ENCODE assay signal across 8 mouse cellular contexts in genomic region chr2:164794293-164794692, GRCm38 (mm10). TPM values are rescaled to one million over a fixed set of nuclear protein-coding genes. Genes with fewer than 3 reads are reported as not detected.
DNase-seq lines count a peak whose midpoint lies in the region; ATAC-seq and TF ChIP-seq lines count a peak whose summit lies in the region.

No protein-coding gene starts in this region.

- H3K9ac ChIP-seq in MEL (ENCODE audit: control insufficient read depth, low read depth, low read length, poor library complexity, severe bottlenecking): peak overlapping the region; percentile 35; the same call in 1 of the 2 replicates
- H3K9ac ChIP-seq in forebrain, embryonic 15.5 days (replicated peaks): no peak overlapping the region
- H3K9ac ChIP-seq in lung, embryonic 16.5 days (ENCODE audit: low read length): no peak overlapping the region

- H3K79me2 ChIP-seq in MEL (ENCODE audit: control insufficient read depth, insufficient read depth, low read length, poor library complexity): no peaks in the 10 kb centered on the region

- H3K27ac ChIP-seq in MEL (ENCODE audit: control insufficient read depth, low read depth, low read length): no peak overlapping the region
- H3K27ac ChIP-seq in forebrain, embryonic 15.5 days (replicated peaks): no peak overlapping the region
- H3K27ac ChIP-seq in lung, embryonic 16.5 days (ENCODE audit: low read length): no peak overlapping the region

- TF ChIP-seq POLR2A in MEL (IDR thresholded peaks at IDR 0.05; ENCODE audit: control insufficient read depth in 1 of 2, insufficient read depth in 1 of 2, low read depth in 1 of 2, low read length in 2 of 2, poor library complexity in 1 of 2): no peak

- peak; percentile 83 to 95 (median 93) for TF ChIP-seq CTCF in MEL (IDR thresholded peaks at IDR 0.05 in 2 of 3, conservative IDR thresholded peaks at IDR 0.05 in 1 of 3; ENCODE audit: control insufficient read depth in 1 of 3, insufficient read depth in 1 of 3, low read depth in 2 of 3, low read length in 3 of 3, poor library complexity in 1 of 3, severe bottlenecking in 1 of 3)

- peak; percentile 65 for ATAC-seq in forebrain, embryonic 15.5 days (replicated peaks)
- peak; percentile 63 for ATAC-seq in lung, embryonic 16.5 days (ENCODE audit: low read depth)

- peak; percentile 63 for TF ChIP-seq RAD21 in MEL (IDR thresholded peaks at IDR 0.05; ENCODE audit: low read depth, low read length)

- no peaks in the 10 kb centered on the region for H3K27me3 ChIP-seq in MEL (ENCODE audit: control insufficient read depth in 1 of 2, insufficient read depth in 2 of 2, low read length in 2 of 2)
- H3K27me3 ChIP-seq in forebrain, embryonic 15.5 days: no peaks in the 10 kb centered on the region
- H3K27me3 ChIP-seq in lung, embryonic 16.5 days (ENCODE audit: control insufficient read depth, insufficient read depth, low read depth, low read length): no peaks in the 10 kb centered on the region

- TF ChIP-seq EP300 in MEL (IDR thresholded peaks at IDR 0.05; ENCODE audit: low read depth in 1 of 2, low read length in 2 of 2): no peak

- no peak overlapping the region for H3K4me3 ChIP-seq in MEL (ENCODE audit: control insufficient read depth in 1 of 2, insufficient read depth in 1 of 2, low read depth in 2 of 2, low read length in 2 of 2)
- no peak overlapping the region for H3K4me3 ChIP-seq in forebrain, embryonic 15.5 days
- H3K4me3 ChIP-seq in lung, embryonic 16.5 days (ENCODE audit: low read length): no peak overlapping the region

- peak; percentile 95 for DNase-seq in MEL (ENCODE audit: low read depth, low spot score)
- DNase-seq in c-Kit-positive CD71-positive TER-119-negative erythroid progenitor cells, embryonic 14.5 days (ENCODE audit: low read depth): peak; percentile 87
- DNase-seq in heart, postnatal 36 days: peak; percentile 77 to 79
- peak; percentile 80 to 86 for DNase-seq in layer of hippocampus, adult 8-10 months (ENCODE audit: low spot score in 2 of 2)
- peak; percentile 79 for DNase-seq in retina, adult 2 months (ENCODE audit: low read depth, low spot score)
- peak; percentile 81 for DNase-seq in thymus, postnatal 14 days

- WGBS in forebrain, embryonic 15.5 days: 27% methylated on average over 5 of the region's 5 CpGs
- WGBS in lung, embryonic 16.5 days: 28% methylated on average over 5 of the region's 5 CpGs

- peaks cover 0 to 5% of the 10 kb centered on the region in 2 experiments; a peak in 2 of 4 replicates for H3K36me3 ChIP-seq in MEL (ENCODE audit: control insufficient read depth in 1 of 2, insufficient read depth in 2 of 2, low read length in 2 of 2)
- peaks cover 51% of the 10 kb centered on the region for H3K36me3 ChIP-seq in forebrain, embryonic 15.5 days
- H3K36me3 ChIP-seq in lung, embryonic 16.5 days (ENCODE audit: control insufficient read depth, insufficient read depth, low read length): peaks cover 28% of the 10 kb centered on the region

- H3K9me3 ChIP-seq in MEL (replicated peaks; ENCODE audit: insufficient read depth, low read length): no peaks in the 10 kb centered on the region
- no peaks in the 10 kb centered on the region for H3K9me3 ChIP-seq in forebrain, embryonic 15.5 days
- no peaks in the 10 kb centered on the region for H3K9me3 ChIP-seq in lung, embryonic 16.5 days (ENCODE audit: control insufficient read depth, low read length)

- intact Hi-C loops in heart, postnatal 36 days (cut with DNase I): no loop called here

- no peaks in the 10 kb centered on the region for H3K4me1 ChIP-seq in MEL (ENCODE audit: control insufficient read depth in 1 of 2, insufficient read depth in 2 of 2, low read length in 2 of 2)
- no peaks in the 10 kb centered on the region for H3K4me1 ChIP-seq in forebrain, embryonic 15.5 days
- H3K4me1 ChIP-seq in lung, embryonic 16.5 days (replicated peaks; ENCODE audit: control insufficient read depth, insufficient read depth, low read length): no peaks in the 10 kb centered on the region

- no peak overlapping the region for H3K4me2 ChIP-seq in forebrain, embryonic 15.5 days (replicated peaks)
- no peak overlapping the region for H3K4me2 ChIP-seq in lung, embryonic 16.5 days (ENCODE audit: low read depth, low read length)

TF ChIP-seq in MEL, 35 proteins besides CTCF, POLR2A, EP300 and RAD21:
- peak; percentile 61; the same call in 1 of the 2 replicates for TF ChIP-seq USF1 (IDR thresholded peaks at IDR 0.05; ENCODE audit: low read depth, low read length)
- TF ChIP-seq ZC3H11A (IDR thresholded peaks at IDR 0.05; ENCODE audit: low read depth, low read length): no peak; the same call in 1 of the 2 replicates
- 0 out of 2 replicates have a peak, but pooled peaks have one; percentile 13 for TF ChIP-seq ETS1 (IDR thresholded peaks at IDR 0.05; ENCODE audit: low read depth, low read length)
- peak; percentile 60 for TF ChIP-seq SMC3 (IDR thresholded peaks at IDR 0.05; ENCODE audit: low read depth, low read length)
- TF ChIP-seq RCOR1 (IDR thresholded peaks at IDR 0.05; ENCODE audit: low read depth, low read length): no peak
- TF ChIP-seq NELFE (IDR thresholded peaks at IDR 0.05; ENCODE audit: low read depth, low read length): no peak
- TF ChIP-seq ZMIZ1 (IDR thresholded peaks at IDR 0.05; ENCODE audit: low read depth, low read length): no peak
- TF ChIP-seq MAZ (IDR thresholded peaks at IDR 0.05; ENCODE audit: low read depth, low read length): peak; percentile 86
- no peak for TF ChIP-seq NRF1 (IDR thresholded peaks at IDR 0.05; ENCODE audit: insufficient read depth, low read depth, low read length, poor library complexity, severe bottlenecking)
- TF ChIP-seq MYC (IDR thresholded peaks at IDR 0.05; ENCODE audit: low read depth, low read length): peak; percentile 74; the same call in 1 of the 2 replicates
- peak; percentile 79 for TF ChIP-seq MXI1 (IDR thresholded peaks at IDR 0.05; ENCODE audit: low read depth, low read length)
- TF ChIP-seq BHLHE40 (IDR thresholded peaks at IDR 0.05; ENCODE audit: borderline replicate concordance, low read depth, low read length): peak; percentile 26; the same call in 1 of the 2 replicates
- no peak for TF ChIP-seq TAL1 (IDR thresholded peaks at IDR 0.05; ENCODE audit: low read length)
- TF ChIP-seq E2F4 (IDR thresholded peaks at IDR 0.05; ENCODE audit: borderline replicate concordance, low read depth, low read length): no peak
- peak; percentile 25; the same call in 1 of the 2 replicates for TF ChIP-seq ZNF384 (IDR thresholded peaks at IDR 0.05; ENCODE audit: low read depth, low read length)
- TF ChIP-seq POLR2AphosphoS5 (IDR thresholded peaks at IDR 0.05; ENCODE audit: borderline replicate concordance, low read depth, low read length): no peak

RNA-seq across cellular contexts. Expression of gene Snx21, which starts 8.7 kb away (rescaled TPM):
- total RNA-seq in MEL (2012; rRNA removed): 3.8 and 4.0 TPM in 2 replicates
- 1 to 10 TPM in 1 of 2 experiments, not detected in 1; 7.7 TPM for polyA plus RNA-seq in MEL (2012; ENCODE audit: insufficient read depth in 1 of 2, insufficient read length in 2 of 2, low read depth in 1 of 2, low replicate concordance in 2 of 2, missing spikeins in 1 of 2)
- 24.6 and 29.8 TPM in 2 replicates for polyA plus RNA-seq in forebrain, embryonic 15.5 days (2015; fragmentation: Nextera tagmentation; extraction: Ambion mirVana)
- total RNA-seq in heart, postnatal 36 days (2021): 10 to 100 TPM; 23.4 to 29.0 TPM
- 10 to 100 TPM; 33.0 to 44.9 (median 39.9) TPM for total RNA-seq in layer of hippocampus, adult 8-10 months (2022)
- 23.9 and 30.6 TPM in 2 replicates for polyA plus RNA-seq in lung, embryonic 16.5 days (2015; fragmentation: Nextera tagmentation; extraction: Ambion mirVana)

RNA-seq across cellular contexts. Expression of gene Acot8, which starts 10.4 kb away (rescaled TPM):
- total RNA-seq in MEL (2012; rRNA removed): 32.2 and 40.3 TPM in 2 replicates
- 10 to 100 TPM in 1 of 2 experiments, not detected in 1; 30.9 TPM for polyA plus RNA-seq in MEL (2012; ENCODE audit: insufficient read depth in 1 of 2, insufficient read length in 2 of 2, low read depth in 1 of 2, low replicate concordance in 2 of 2, missing spikeins in 1 of 2)
- 17.1 and 17.2 TPM in 2 replicates for polyA plus RNA-seq in forebrain, embryonic 15.5 days (2015; fragmentation: Nextera tagmentation; extraction: Ambion mirVana)
- 10 to 100 TPM; 10.4 to 13.0 TPM for total RNA-seq in heart, postnatal 36 days (2021)
- 10 to 100 TPM; 25.1 to 34.0 (median 27.7) TPM for total RNA-seq in layer of hippocampus, adult 8-10 months (2022)
- 21.9 and 24.5 TPM in 2 replicates for polyA plus RNA-seq in lung, embryonic 16.5 days (2015; fragmentation: Nextera tagmentation; extraction: Ambion mirVana)

RNA-seq across cellular contexts. Expression of gene Zswim3, which starts 10.6 kb away (rescaled TPM):
- 4.7 and 4.8 TPM in 2 replicates for total RNA-seq in MEL (2012; rRNA removed)
- 1 to 10 TPM in 1 of 2 experiments, not detected in 1; 5.9 TPM for polyA plus RNA-seq in MEL (2012; ENCODE audit: insufficient read depth in 1 of 2, insufficient read length in 2 of 2, low read depth in 1 of 2, low replicate concordance in 2 of 2, missing spikeins in 1 of 2)
- polyA plus RNA-seq in forebrain, embryonic 15.5 days (2015; fragmentation: Nextera tagmentation; extraction: Ambion mirVana): 13.9 and 14.5 TPM in 2 replicates
- 1 to 10 TPM; 2.5 to 2.7 TPM for total RNA-seq in heart, postnatal 36 days (2021)
- total RNA-seq in layer of hippocampus, adult 8-10 months (2022): 10 to 100 TPM in 1 of 4 experiments, 1 to 10 TPM in 3; 8.3 to 10.2 (median 9.5) TPM
- 7.9 and 8.9 TPM in 2 replicates for polyA plus RNA-seq in lung, embryonic 16.5 days (2015; fragmentation: Nextera tagmentation; extraction: Ambion mirVana)

RNA-seq across cellular contexts. Expression of gene Tnnc2, which starts 14.5 kb away (rescaled TPM):
- total RNA-seq in MEL (2012; rRNA removed): not detected in 2 replicates
- not detected for polyA plus RNA-seq in MEL (2012; ENCODE audit: insufficient read depth in 1 of 2, insufficient read length in 2 of 2, low read depth in 1 of 2, low replicate concordance in 2 of 2, missing spikeins in 1 of 2)
- 0.45 and 0.60 TPM in 2 replicates for polyA plus RNA-seq in forebrain, embryonic 15.5 days (2015; fragmentation: Nextera tagmentation; extraction: Ambion mirVana)
- not detected for total RNA-seq in heart, postnatal 36 days (2021)
- 1 to 10 TPM in 1 of 4 experiments, not detected in 3; 1.4 TPM for total RNA-seq in layer of hippocampus, adult 8-10 months (2022)
- 27.9 and 94.5 TPM in 2 replicates for polyA plus RNA-seq in lung, embryonic 16.5 days (2015; fragmentation: Nextera tagmentation; extraction: Ambion mirVana)

RNA-seq across cellular contexts. Expression of gene Ube2c, which starts 24.6 kb away (rescaled TPM):
- 170 and 177 TPM in 2 replicates for total RNA-seq in MEL (2012; rRNA removed)
- polyA plus RNA-seq in MEL (2012; ENCODE audit: insufficient read depth in 1 of 2, insufficient read length in 2 of 2, low read depth in 1 of 2, low replicate concordance in 2 of 2, missing spikeins in 1 of 2): 100 to 1,000 TPM; 257 to 365 TPM
- 199 and 232 TPM in 2 replicates for polyA plus RNA-seq in forebrain, embryonic 15.5 days (2015; fragmentation: Nextera tagmentation; extraction: Ambion mirVana)
- total RNA-seq in heart, postnatal 36 days (2021): 1 to 10 TPM; 2.5 to 3.1 TPM
- under 1 TPM in 3 of 4 experiments, not detected in 1; 0.33 to 0.81 (median 0.48) TPM for total RNA-seq in layer of hippocampus, adult 8-10 months (2022)
- polyA plus RNA-seq in lung, embryonic 16.5 days (2015; fragmentation: Nextera tagmentation; extraction: Ambion mirVana): 494 and 533 TPM in 2 replicates
